Mouse (Mus musculus) kidney, adult 2 months (tissue): ENCODE results near the gene Sec16b.

ENCODE experiments used
- CTCF ChIP-seq: fragments of 200-500 bp; conservative IDR thresholded peaks from 2 replicates; pipeline ENCODE4 v1.5.1; 2011; ENCODE audit warnings: low read depth, mild to moderate bottlenecking, control low read depth, low read length, moderate library complexity, mixed read lengths; ENCODE audit not compliant: insufficient read depth, insufficient read length
- POLR2A ChIP-seq: fragments of 200-500 bp; IDR thresholded peaks from one replicate; pipeline ENCODE4 v1.6.1; 2011; ENCODE audit warnings: low read depth, low read length, control low read depth

GRCm38 (mm10) chr1:157501352-157501945, 5.1 kb upstream of the Sec16b start:
- TF ChIP-seq POLR2A, result no peak
- TF ChIP-seq CTCF, result no peak
